Mouse (Mus musculus) spleen, postnatal 10 days (tissue): ENCODE results near the gene Nrm.

ENCODE experiments used
- DNase-seq, 2 experiments: peaks; one replicate each; pipeline ENCODE4 v3.0.0; 2021 to 2022; ENCODE audit warnings: low spot score in 2 of 2

The Nrm gene

DNA sequence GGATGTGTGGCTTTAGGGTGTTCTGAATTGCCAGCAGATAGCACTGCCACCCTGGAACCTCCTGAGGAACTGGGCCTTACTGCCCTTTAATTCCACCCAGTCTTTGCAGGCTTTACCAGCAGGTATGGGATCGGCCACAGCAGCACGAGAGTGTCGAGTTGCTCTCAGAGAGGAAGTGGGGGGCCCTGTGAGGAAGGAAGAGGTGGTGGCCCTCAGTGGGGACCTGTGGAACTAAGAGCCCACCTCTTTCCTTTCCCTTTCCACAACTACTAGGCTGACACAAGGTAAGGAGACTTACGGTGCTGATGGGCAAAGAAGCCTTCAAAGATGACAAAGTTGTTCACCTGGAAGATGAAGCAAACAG, 42.9 kb downstream of the Nrm start:
- no peak for DNase-seq

DNA sequence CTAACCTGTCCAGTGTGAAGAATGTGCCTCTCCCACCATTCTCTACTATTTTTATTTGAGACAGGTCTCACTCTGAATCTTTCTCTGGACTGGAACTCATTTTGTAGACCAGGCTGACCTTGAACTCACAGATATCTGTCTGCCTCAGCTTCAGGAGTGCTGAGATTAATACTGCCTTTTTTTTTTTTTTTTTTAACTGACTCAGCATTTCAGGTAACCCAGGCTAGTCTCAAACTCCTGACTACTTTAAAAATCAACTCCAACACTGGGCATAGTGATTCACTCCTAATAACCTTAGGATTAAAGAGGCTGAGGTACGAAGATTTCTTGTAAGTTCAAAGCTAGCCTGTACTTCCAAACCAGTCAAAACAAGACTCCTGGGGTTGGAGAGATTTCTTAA, 44.5 kb downstream of the Nrm start:
- no peak for DNase-seq

DNA sequence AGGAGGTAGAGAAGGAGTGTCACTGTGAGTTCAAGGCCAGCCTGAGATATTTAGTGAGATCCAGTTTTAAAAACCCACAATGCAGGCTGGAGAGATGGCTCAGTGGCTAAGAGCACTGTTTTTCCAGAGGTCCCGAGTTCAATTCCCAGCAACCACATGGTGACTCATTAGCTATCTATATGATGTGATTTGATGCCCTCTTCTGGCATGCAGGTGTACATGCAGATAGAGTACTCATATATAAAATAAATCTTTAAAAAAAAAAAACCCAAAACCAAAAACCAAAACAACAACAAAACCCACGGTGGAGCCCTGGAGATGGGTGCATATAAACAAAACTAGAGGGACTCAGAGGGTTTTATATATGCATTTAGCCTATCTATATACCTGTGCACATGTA, 46.5 kb downstream of the Nrm start:
- no peak for DNase-seq

DNA sequence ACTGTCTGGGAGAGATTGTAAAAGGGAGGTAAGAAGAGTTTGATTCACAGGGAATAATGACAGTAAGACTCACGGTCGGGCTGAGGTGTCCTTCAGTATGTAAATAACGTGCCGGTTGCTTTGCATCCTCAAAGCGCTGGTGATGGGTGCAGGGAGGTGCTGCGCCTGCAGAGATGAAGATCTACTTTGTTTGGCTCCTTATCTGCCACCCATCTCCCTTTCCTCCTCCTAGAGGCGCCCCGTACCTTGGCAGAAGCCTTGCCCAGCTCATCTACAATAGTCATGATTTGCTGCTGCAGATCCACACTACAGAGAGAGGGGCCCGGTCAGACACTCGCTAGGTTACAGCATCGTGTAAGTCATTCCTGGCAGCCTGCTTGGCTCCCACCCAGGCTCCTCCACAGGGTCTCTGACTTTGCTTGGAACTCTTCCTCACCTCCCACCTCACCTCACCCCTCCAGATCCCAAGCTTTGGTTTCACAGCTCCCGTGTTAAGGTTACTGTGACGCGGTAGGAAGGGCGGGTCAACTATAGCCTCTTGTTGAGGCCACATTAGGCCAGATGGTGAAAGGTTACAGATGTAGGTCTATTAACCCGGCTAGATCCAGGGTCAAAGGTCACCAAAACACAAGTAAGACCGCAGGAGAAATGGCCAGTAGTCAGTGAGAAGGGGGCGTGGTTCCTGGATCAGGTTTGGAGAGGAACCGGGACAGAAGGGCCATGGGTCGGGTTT, 48.2 kb downstream of the Nrm start:
- no peak for DNase-seq

DNA sequence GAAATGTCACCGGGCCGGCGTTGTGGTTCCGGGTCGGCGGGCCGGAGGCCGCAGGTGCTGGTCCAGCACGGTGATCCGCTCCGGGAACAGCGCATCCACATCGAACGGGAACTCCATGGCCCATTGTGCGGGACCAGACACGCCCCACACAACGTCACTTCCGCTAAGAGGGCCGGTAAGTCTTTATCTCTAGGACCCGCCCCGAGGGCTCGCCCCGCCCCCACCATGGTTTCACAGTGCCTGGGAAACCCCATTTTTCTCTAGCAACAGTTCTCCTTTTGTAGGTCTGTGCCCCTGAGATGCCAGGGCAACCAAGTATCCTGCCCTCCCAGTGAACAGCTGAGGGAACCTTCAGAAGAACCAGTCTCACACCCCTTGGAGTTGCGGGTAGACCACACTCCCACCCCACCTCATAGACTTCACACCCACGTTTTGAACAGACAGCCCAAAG, 48.8 kb downstream of the Nrm start, which contains the start of gene Atat1:
TSS of gene Atat1 (minus strand) at position 157 of the 451 bp plus-strand sequence.
- peak; percentile 94 to 99 for DNase-seq

DNA sequence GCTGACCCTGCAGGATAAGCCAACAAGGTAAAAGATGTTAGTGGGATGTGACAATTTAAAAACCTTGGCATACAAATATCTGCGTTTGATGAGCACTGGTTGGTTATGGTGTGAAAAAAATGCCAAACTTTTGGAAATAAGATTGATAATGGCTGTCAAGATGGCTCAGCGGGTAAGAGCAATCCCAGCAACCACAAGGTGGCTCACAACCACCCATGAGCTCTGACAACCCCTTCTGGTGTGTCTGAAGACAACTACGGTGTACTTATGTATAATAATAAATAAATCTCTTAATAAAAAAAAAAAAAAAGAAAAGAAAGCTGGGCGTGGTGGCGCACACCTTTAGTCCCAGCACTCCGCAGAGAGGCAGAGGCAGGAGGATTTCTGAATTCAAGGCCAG, 53.9 kb downstream of the Nrm start:
- no peak for DNase-seq
